Mouse (Mus musculus) hindbrain, embryonic 10.5 days (tissue): ENCODE measurements at regions not wholly inside any gene's neighbourhood (a gene's known extent, or its start where the extent isn't known, plus 50 kb on each side); places are given as distances from the start of the nearest gene placed in this dataset.
"Not testable (repeated sequence)": the region's sequence is repeated elsewhere in the genome, so short reads cannot be mapped to it uniquely, and the experiment has no call there.

Source experiments
- DNase-seq: peaks from one replicate; pipeline ENCODE4 v3.0.0-alpha.2; 2017; ENCODE audit warnings: low spot score
- H3K27ac ChIP-seq: fragments of 300-500 bp; sonication (generic); 2 replicates; pipeline ENCODE4 v1.5.1; 2016; ENCODE audit warnings: mild to moderate bottlenecking, moderate library complexity
- H3K27me3 ChIP-seq: fragments of 300-500 bp; sonication (generic); 2 replicates; pipeline ENCODE4 v1.6.1; 2016; ENCODE audit warnings: mild to moderate bottlenecking; ENCODE audit not compliant: poor library complexity, insufficient read depth, severe bottlenecking
- H3K36me3 ChIP-seq: fragments of 300-500 bp; sonication (generic); 2 replicates; pipeline ENCODE4 v1.6.1; 2016; ENCODE audit warnings: mild to moderate bottlenecking, moderate library complexity
- H3K4me1 ChIP-seq: fragments of 300-500 bp; sonication (generic); replicated peaks from 2 replicates; pipeline ENCODE4 v1.6.1; 2016; ENCODE audit warnings: mild to moderate bottlenecking
- H3K4me3 ChIP-seq: fragments of 300-500 bp; sonication (generic); 2 replicates; pipeline ENCODE4 v1.5.1; 2016; ENCODE audit warnings: mild to moderate bottlenecking, moderate library complexity
- H3K9me3 ChIP-seq: fragments of 300-500 bp; sonication (generic); 2 replicates; pipeline ENCODE4 v1.6.1; 2016; ENCODE audit warnings: mild to moderate bottlenecking, moderate library complexity
- WGBS: fragments of 180-500 bp; shearing (Covaris S2); methylation state at CpG from one replicate; pipeline ENCODE4 v1.1.7; 2016; 5-methylcytosine and 5-hydroxymethylcytosine counted together

DNA sequence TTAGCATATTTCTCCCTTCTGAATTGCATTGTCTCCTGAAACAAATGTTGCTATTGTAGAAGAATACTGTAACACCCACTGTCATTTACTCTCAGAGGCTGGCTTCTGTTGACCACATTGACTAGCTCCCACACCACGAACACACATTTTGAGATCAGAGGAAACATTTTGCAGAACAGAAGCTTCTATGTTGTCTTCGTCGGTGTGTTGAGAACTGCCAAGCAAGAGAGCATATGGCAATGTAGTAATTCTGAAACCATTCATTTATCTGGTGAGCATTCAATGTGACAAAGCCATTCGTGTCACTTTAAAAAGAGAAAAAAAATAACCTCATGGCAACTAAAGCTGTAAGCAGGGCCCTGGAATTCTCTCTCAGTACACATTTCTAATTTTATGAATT is 343.9 kb downstream of the Car8 start:
- no peaks in the 10 kb centered on the region for H3K27me3 ChIP-seq
- no peak overlapping the region for H3K4me3 ChIP-seq
- H3K4me1 ChIP-seq: no peaks in the 10 kb centered on the region
- WGBS: 92% methylated on average over 4 of the region's 4 CpGs
- no peak overlapping the region for H3K27ac ChIP-seq
- no peak for DNase-seq
- H3K36me3 ChIP-seq: no peaks in the 10 kb centered on the region
- no peaks in the 10 kb centered on the region for H3K9me3 ChIP-seq

DNA sequence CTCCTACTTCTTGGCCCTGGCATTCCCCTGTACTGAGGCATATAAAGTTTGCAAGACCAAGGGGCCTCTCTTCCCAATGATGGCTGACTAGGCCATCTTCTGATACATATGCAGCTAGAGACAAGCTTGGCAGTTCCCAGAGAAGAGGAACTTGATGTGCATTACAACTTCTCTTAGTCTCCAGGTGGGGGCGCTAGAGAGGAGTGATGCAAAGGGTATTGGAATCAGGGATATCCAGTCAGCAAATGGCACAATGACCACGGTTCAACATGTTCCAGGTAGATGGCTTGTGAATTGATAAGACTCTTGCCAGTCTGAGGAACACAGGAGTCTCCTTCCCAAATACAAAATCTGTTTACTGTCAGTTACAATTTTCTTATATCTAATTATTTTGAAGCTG is 347.7 kb downstream of the Car8 start:
- Histone ChIP-seq H3K4me1 (no peaks in the 10 kb centered on the region), H3K27me3 (no peaks in the 10 kb centered on the region), H3K4me3 (no peak overlapping the region), H3K36me3 (no peaks in the 10 kb centered on the region), H3K9me3 (no peaks in the 10 kb centered on the region), H3K27ac (no peak overlapping the region)
- DNase-seq: no peak
- 66% methylated on average over 2 of the region's 2 CpGs for WGBS

DNA sequence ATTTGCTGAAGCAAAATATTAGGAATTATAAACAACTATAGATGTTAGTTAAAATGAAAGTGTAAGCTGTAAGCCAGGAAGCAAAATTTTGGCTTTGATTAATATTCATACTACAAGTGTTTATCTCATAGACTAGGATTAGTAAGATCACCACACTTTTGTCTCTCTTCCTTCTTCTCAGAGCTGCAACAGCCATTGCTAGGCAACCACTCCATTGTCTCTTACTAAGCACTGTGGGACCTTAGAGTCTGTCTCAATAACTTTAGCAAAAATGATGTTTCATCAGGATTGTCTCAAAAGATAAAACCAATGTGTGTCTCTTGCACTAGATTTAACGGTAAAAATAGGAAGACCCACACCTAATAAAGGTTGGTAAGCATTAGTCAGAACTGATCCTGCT is 384.3 kb downstream of the Car8 start:
- Histone ChIP-seq H3K4me3 (no peak overlapping the region), H3K9me3 (no peaks in the 10 kb centered on the region), H3K36me3 (no peaks in the 10 kb centered on the region), H3K27ac (no peak overlapping the region), H3K4me1 (no peaks in the 10 kb centered on the region; the same call in 1 of the 2 replicates), H3K27me3 (no peaks in the 10 kb centered on the region)
- 77% methylated on average over 1 of the region's 1 CpGs for WGBS
- DNase-seq: no peak

DNA sequence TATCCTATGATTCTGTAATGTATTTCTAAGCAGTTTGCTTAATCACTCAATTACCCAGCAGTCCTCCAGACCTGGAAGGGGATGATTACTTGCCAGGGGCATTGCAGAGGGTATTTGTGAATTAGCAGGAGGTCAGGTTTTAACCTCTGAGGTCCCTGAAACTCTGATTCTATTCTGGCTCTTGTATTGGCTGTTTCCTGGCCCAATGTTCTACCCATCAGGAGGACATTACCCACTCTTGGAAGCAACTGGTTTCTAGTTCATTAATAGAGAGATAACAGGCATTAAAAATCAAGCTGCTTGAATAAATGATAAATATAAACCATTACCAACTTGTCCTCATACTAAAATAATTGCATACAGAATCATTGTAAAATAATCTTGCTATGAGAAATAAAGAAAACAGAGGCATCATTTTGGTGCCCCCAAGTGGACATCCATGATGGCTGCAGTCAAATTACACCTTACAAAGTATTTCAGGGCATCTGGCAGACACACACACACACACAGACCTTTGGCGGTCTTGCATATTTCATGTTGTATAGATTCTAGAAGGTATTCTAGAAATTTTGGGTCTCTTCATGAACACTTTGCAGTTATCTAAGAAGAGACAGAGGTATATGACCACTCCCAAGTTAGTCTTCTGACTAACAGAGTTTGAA is 385.6 kb downstream of the Car8 start:
- no peaks in the 10 kb centered on the region for H3K9me3 ChIP-seq
- no peak overlapping the region for H3K4me3 ChIP-seq
- peak; percentile 12 for DNase-seq
- no peak overlapping the region for H3K27ac ChIP-seq
- no peaks in the 10 kb centered on the region for H3K27me3 ChIP-seq
- no peaks in the 10 kb centered on the region for H3K36me3 ChIP-seq
- 72% methylated on average over 1 of the region's 1 CpGs for WGBS
- H3K4me1 ChIP-seq: no peaks in the 10 kb centered on the region; the same call in 1 of the 2 replicates

DNA sequence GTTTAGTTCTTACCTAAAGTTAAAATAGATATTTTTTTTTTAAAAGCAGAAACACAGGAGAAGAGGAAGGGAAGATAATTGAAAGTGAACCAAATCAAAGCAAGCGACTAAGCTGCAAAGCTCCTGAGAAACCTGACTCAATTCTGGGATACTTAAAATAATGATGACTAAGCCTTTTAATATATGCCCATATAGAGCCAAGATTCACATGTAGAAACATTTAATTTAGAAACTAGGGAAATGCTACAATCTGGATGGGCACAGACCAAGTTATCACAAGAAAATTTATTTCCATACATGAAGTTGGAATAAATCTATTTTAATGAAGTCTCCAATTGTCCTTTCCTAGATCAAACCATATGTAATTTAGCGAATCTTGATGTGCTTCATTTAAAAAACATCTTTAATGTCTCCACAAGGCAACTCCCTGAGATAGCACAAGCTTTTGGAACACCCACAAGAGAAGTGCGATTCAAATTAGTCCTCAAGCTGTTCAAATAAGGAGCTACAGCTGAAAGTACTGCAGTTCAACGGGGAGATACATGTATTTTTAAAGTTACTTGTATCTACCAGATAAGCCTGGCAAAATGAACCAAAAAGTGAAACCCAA is 386.7 kb downstream of the Car8 start:
- H3K36me3 ChIP-seq: no peaks in the 10 kb centered on the region
- DNase-seq: no peak
- 90% methylated on average over 4 of the region's 4 CpGs for WGBS

DNA sequence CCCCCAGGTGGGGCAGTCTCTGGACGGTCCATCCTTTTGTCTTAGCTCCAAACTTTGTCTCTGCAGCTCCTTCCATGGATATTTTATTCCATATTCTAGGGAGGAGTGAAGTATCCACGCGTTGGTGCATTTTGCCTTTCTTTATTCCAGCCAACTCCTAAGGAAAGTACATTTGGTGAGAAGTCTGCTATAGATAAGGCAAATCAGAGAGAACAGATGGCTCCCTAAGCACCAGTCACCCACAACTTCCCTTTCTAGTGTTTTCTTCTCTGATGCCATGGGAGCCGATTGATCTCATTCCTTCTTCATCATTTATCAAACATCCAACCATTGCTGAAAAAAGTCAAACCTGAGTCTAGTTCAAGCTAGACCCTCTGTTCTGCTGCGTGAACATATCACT is 391.4 kb downstream of the Car8 start:
- Histone ChIP-seq H3K4me1 (no peaks in the 10 kb centered on the region), H3K4me3 (no peak overlapping the region), H3K9me3 (no peaks in the 10 kb centered on the region), H3K27me3 (no peaks in the 10 kb centered on the region), H3K36me3 (no peaks in the 10 kb centered on the region), H3K27ac (no peak overlapping the region)
- no peak for DNase-seq
- whole genome bisulfite sequencing: 91% methylated on average over 5 of the region's 5 CpGs

More for the DNA sequence above, 386.7 kb downstream of the Car8 start:
- H3K4me3 ChIP-seq: no peak overlapping the region
- no peaks in the 10 kb centered on the region; the same call in 1 of the 2 replicates for H3K4me1 ChIP-seq
- no peaks in the 10 kb centered on the region for H3K27me3 ChIP-seq
- H3K9me3 ChIP-seq: no peaks in the 10 kb centered on the region
- no peak overlapping the region for H3K27ac ChIP-seq

DNA sequence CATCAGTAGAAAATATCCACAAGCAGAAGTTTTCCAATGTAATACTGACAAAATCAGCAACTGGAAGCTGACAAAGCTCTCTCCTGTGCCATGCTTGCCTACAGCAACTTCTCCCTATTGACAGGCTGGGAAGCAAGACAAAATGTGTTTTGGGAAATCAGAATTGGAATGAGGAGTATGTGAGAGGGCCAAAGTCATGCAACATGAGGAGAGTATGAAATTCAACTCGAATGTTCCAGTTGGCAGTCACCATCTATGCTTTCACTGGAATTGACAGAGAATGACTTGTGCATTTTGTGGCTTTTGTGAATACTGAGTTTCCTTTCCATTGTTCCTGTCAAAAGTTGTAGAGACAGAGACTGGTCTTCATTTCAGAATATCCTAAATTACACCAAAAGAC is 409.7 kb downstream of the Car8 start:
- H3K27me3 ChIP-seq: no peaks in the 10 kb centered on the region
- no peaks in the 10 kb centered on the region for H3K4me1 ChIP-seq
- H3K9me3 ChIP-seq: no peaks in the 10 kb centered on the region
- no peaks in the 10 kb centered on the region for H3K36me3 ChIP-seq
- no peak overlapping the region for H3K27ac ChIP-seq
- DNase-seq: no peak
- 64% methylated on average over 1 of the region's 1 CpGs for WGBS
- H3K4me3 ChIP-seq: no peak overlapping the region

DNA sequence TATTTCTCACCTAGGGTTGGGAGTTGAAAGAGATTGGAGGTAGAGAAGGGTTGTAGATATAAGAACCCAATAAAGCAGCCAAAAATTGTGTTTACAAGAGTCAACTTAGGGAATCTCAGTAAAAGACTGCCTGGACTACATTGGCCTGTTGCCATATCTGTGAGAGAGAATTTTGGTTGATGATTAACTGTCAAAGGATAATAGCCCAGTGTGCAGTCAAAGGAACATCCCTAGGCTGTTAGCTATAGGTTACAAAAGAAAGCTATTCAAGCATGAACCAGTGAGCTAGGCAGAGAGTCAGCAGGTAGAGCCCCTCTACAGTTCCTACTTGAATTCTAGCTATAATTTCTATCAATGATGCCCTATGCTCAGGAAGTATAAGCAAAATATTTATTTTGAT is 419.0 kb downstream of the Car8 start:
- Histone ChIP-seq H3K27ac (no peak overlapping the region), H3K9me3 (no peaks in the 10 kb centered on the region), H3K4me3 (no peak overlapping the region), H3K27me3 (no peaks in the 10 kb centered on the region), H3K36me3 (no peaks in the 10 kb centered on the region), H3K4me1 (no peaks in the 10 kb centered on the region)
- no peak for DNase-seq

DNA sequence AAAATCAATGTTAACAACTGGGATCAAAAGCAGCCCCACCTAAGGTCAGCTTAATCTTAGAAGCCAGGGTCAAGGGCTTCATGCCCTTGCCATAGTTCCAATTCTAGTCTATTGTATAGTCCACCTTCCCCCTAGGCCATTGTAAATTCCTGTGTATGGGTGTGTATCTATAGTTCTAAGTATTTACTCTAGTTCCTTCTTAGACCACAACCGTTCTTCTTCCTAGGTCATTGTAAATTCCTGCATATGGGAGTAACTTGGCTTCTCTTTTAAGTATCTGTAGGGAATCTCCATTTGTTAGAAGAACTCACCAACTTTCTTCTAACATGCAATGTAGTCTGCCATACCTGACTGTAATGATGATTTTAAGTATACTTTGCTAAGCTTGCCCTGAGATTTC is 461.1 kb downstream of the Car8 start:
- not testable (repeated sequence) for DNase-seq, H3K27ac ChIP-seq, H3K4me1 ChIP-seq, H3K27me3 ChIP-seq, H3K4me3 ChIP-seq, H3K36me3 ChIP-seq, H3K9me3 ChIP-seq
- WGBS: 85% methylated on average over 1 of the region's 1 CpGs

DNA sequence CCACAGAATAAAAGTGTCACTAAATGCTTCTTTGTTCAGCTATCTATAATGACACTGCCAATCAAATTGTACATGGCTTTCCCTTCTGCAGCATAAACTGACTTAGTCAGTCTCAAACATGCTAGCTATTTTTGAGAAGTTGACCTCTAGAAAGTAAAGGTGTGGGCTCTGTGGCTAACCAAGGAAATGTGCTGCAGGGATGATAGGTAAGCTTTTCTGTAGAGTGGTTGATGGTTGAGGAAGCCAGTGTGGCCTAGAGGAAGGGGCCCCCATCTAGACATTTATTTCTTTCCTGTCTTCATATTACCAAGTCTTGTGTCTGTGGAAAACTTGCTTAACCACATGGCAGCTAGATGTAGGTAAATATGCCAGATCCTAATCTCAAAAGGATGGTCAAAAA is 483.4 kb downstream of the Car8 start:
- Histone ChIP-seq H3K27me3 (no peaks in the 10 kb centered on the region), H3K9me3 (no peaks in the 10 kb centered on the region), H3K27ac (no peak overlapping the region), H3K4me3 (no peak overlapping the region), H3K36me3 (no peaks in the 10 kb centered on the region), H3K4me1 (no peaks in the 10 kb centered on the region)
- DNase-seq: no peak

DNA sequence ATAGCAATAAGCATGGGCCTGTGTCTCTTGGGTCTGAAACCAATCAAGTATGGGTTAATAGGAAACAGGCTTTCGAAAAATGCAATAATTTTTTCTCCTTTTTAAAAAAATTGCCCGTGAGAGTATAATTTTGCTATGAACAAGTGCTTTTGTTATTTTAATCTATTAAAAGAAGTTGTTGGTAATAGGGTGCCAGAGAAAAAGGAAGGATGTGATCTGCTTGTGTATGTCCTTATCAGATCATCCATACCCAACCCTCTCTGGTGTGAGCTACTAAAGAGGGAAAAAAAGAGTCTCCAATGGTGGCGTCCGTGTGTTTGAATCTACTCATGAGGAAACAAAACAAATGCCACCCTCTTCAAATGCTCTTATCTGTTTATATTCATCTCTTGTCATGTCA is 484.9 kb downstream of the Car8 start:
- H3K36me3 ChIP-seq: no peaks in the 10 kb centered on the region
- no peak for DNase-seq
- H3K4me3 ChIP-seq: no peak overlapping the region
- H3K27me3 ChIP-seq: no peaks in the 10 kb centered on the region
- H3K27ac ChIP-seq: no peak overlapping the region
- H3K9me3 ChIP-seq: no peaks in the 10 kb centered on the region
- H3K4me1 ChIP-seq: no peaks in the 10 kb centered on the region
- WGBS: 85% methylated on average over 4 of the region's 4 CpGs

DNA sequence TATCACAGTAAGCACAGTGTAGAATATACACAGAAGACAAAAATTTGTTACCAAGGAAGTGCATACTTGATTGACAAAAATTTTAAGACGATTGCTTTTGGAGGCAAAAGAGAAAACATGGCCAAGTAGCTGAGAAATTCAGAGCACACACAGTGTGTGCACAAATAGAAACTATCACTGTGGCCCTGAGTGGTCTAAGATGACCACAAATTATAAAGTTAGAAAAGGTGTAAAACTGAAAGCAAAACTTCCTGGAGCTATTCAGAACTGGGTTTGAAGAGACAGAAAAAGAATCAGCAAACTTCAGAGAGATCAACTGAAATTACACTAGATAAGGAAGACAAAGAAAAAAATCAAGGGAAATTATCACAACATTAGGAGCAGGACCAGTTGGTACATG is 487.6 kb downstream of the Car8 start:
- DNase-seq: no peak
- Histone ChIP-seq H3K4me1 (no peaks in the 10 kb centered on the region), H3K9me3 (no peaks in the 10 kb centered on the region), H3K27ac (no peak overlapping the region), H3K4me3 (no peak overlapping the region), H3K27me3 (no peaks in the 10 kb centered on the region), H3K36me3 (no peaks in the 10 kb centered on the region)
- WGBS: 88% methylated on average over 1 of the region's 1 CpGs

DNA sequence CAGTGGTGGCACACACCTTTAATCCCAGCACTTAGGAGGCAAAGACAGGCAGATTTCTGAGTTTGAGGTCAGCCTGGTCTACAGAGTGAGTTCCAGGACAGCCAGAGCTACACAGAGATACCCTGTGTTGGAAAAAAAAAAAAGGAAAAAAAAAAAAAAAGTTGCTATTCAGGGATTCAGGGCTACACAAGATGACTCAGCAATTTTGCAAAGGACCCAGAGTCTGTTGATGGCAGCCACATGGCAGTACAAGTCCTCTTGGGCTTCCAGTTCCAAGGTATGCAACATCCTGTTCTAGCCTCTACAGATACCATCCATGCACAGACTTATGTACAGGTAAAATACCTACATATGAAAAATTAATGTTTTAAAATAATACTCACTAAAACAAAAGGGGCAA is 515.9 kb downstream of the Car8 start:
- Histone ChIP-seq H3K9me3 (no peaks in the 10 kb centered on the region), H3K4me3 (no peak overlapping the region), H3K36me3 (no peaks in the 10 kb centered on the region), H3K27ac (no peak overlapping the region), H3K4me1 (no peaks in the 10 kb centered on the region), H3K27me3 (no peaks in the 10 kb centered on the region)
- DNase-seq: no peak

DNA sequence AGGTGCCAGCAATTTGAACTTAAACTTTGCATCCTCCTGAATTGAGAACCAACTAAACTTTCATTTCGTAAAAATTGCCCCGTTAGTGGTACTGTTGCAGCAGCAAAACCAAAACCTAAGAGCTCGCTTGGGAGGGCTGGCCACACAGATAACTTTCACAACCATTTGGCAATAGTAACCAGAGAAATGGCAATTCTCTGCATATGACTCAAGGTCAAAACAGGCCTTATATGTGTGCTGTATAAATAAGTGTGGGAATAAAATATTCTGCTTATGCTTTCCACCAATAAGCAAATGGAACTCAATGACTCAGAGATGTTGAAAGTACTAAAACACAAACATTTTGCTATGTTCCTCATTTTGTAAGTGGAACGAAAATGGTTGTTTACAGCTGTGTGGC is 550.3 kb downstream of the Car8 start:
- WGBS: 90% methylated on average over 4 of the region's 4 CpGs
- Histone ChIP-seq H3K27ac (no peak overlapping the region), H3K36me3 (no peaks in the 10 kb centered on the region), H3K27me3 (no peaks in the 10 kb centered on the region), H3K9me3 (peaks cover 5% of the 10 kb centered on the region), H3K4me1 (no peaks in the 10 kb centered on the region), H3K4me3 (no peak overlapping the region)
- no peak for DNase-seq
